Mouse (Mus musculus): Measurements from ENCODE around the gene Terb2.
A peak's percentile ranks its signal among the peaks of the same experiment; 100 is the strongest.
"Not testable (repeated sequence)": the region's sequence is repeated elsewhere in the genome, so short reads cannot be mapped to it uniquely, and the experiment has no call there.

Terb2 gene

GRCm38 (mm10) chr2:122162529-122162928 lies 23.5 kb upstream of the Terb2 start:
- DNase-seq = no peak

DNA sequence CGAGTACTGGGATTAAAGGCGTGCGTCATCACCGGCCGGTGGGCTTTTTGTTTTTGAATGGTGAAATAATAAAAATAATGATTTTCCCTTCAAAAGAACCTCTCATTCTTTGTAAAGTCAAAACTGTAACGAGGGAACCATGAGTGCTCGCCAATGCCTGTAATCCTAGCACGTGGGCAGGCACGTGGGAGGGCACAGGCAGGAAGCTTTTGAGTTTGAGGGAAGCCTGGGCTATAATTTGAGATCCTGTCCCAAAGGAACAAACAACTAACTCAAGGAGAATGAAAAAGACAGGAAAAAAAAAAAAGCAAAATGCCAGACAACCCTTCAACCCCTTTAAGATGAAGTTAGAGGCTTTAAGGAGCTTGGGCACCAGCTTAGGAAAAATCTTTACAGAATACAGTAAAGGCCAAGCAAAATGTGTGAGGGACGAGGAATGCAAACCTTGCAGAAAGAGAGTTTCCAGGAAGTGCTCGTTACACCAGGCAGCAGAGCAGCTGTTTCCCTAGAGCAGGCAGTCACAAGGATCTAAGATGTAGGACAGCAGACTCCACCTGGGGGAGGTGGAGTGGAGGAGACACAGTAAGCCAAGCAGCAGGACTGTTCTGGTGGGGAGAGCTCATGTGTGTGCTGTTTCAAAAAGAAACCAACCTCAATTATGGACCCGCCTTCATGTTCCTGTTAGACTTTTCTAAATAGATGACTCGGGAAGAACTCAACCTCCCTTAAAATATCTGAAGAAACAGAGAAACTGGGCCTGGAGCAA lies 22.5 kb upstream of the Terb2 start:
- no peak for DNase-seq

GRCm38 (mm10) chr2:122164293-122164692 lies 21.8 kb upstream of the Terb2 start:
- DNase-seq = no peak

GRCm38 (mm10) chr2:122171292-122171691 lies 14.8 kb upstream of the Terb2 start:
- DNase-seq = no peak

GRCm38 (mm10) chr2:122172188-122172587 lies 13.9 kb upstream of the Terb2 start:
- DNase-seq = no peak

GRCm38 (mm10) chr2:122180051-122180822 lies 5.8 kb upstream of the Terb2 start:
- DNase-seq = no peak

- DNase-seq = no peak
Observed at GRCm38 (mm10) chr2:122185086-122185485, 986 bp upstream of the Terb2 start.

GRCm38 (mm10) chr2:122186751-122187150 lies 679 bp downstream of the Terb2 start:
- no peak for DNase-seq

DNA sequence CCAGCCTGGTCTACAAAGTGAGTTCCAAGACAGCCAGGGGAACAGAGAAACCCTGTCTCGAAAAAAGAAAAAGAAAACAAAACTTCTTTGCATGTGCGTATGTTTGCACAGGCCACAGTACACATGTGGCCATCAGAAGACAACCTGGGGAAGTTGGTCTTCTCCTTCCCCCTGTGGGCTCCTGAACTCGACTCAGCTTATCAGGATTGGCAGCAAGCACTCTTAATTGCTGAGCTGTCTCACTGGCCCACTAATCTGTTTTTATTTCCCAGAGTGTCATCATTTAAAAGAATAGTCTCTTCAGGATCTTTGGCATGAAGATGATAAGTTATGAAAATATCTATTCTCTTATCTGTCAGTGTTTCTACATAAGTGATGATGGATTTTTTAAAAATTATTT lies 5.8 kb downstream of the Terb2 start:
- DNase-seq = no peak

DNA sequence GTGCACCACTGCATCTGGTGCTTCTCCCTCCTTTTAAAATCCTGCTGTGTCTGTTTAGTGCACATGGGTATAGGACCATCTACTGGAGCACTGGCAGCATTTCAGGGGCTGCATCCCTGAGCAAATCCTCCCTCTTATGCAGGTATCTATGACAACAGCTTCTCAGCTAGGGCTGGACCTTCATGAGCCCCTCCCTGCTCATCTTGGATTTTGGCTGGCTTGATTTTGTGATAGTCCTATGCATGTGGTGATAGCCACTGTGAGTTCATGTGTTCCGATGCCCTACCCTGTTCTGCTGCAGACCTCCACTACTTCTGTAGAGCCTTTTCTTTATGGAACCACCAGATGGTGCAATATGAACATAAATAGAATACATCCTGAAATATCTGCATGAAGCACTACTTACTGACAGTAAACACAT lies 8.4 kb downstream of the Terb2 start:
- DNase-seq = peak; percentile 23

- no peak for DNase-seq
Observed at GRCm38 (mm10) chr2:122201501-122201900, 15.4 kb downstream of the Terb2 start.

DNA sequence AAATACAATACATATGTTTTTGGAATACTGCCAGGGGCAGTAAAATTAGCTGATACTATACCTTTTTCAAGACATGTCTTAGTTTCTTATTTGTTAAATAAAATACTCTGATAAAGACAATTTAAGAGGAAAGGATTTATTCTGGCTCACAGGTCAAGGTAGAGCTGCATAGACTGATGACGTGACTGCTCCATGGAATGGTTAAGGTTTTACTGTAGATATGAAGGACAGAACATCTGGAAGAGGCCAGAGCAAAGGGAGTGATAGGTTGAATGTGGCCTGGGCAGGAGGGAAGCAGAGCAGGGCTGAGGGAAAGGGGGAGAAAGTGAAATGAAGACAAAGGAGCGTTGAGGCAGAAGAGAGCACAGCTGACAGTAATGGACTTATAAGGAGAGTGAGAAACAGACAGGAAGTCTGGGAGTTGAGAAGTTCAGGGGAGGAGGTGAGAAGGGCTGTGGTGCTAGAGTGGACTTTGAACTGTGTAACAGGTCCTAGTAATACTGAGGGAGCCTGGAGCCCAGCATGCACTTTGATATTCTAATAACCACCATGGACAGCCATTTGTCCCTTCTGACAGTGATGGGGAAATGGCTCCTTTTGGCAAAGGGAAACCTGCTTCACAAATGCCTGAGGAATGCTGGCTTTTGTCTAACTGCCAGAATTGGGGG lies 20.5 kb downstream of the Terb2 start:
- DNase-seq = no peak

DNA sequence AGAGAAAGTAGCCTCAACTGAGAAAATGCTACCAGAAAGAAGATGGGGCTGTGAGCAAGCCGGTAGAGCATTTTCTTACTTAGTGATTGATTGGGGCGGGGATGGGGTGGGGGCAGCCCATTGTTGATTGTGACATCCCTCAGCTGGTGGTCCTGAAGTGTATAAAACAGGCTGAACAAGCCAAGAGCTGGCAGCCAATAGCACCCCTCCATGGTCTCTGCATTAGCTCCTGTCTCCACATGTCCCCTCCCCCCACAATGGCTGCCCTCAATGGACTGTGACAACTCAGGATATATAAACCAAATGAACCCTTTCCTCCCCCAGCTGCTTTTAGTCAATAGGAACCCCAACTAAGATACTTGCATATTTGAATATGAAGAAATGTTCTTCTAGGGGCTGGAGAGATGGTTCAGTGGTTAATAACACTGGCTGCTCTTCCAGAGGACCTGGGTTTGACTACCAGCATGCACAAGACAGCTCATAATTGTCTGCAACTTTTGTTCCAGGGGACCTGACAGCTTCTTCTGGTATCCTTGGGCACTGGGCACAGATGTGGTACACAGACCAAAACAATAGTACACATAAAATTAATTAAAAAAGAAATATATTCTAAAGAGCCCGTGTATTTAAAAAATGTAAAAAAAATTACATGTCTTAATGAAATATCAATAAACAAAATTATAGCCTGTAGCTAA lies 24.6 kb downstream of the Terb2 start:
- no peak for DNase-seq

DNA sequence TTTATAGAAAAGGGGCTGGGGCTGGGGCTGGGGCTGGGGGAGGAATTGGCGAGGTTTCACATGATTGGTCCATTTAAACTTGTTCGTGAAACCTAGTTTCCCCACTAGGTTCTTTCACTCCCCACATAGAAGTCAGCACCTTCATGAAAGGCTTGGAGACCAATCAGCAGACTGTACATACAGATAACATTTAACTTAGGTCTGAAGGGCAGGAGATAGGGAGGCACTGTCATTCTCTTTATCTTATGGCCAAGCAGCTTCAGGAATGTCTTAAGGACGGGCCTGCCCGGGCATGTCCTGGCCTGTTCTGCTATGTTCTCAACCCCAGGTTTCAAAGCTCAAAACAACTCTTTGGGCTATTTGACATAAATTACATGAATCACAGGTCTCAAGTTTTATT lies 31.0 kb downstream of the Terb2 start:
- not testable (repeated sequence) for DNase-seq

- DNase-seq = no peak
Observed at GRCm38 (mm10) chr2:122218234-122218633, 32.2 kb downstream of the Terb2 start.

GRCm38 (mm10) chr2:122221378-122221777 lies 35.3 kb downstream of the Terb2 start:
- no peak for DNase-seq

DNA sequence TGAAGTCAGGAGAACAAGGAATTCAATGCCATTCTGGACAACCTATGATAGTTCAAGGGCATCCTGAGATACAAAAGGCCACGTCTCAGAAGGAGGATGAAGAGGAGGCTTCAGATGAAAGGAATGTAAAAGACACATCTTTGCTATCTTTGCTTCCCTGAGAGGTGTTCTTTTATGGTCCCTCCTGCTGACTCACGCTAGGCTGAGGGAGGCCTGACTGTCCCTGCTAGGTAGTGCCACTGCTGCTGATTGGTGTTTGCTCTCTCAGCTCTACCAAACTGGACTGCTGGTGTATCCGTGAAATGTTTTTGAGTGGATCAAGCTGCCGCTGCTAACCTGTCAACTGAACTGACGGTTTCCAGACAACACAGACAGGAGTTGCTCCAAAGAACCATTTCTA lies 35.7 kb downstream of the Terb2 start:
- DNase-seq = no peak

DNA sequence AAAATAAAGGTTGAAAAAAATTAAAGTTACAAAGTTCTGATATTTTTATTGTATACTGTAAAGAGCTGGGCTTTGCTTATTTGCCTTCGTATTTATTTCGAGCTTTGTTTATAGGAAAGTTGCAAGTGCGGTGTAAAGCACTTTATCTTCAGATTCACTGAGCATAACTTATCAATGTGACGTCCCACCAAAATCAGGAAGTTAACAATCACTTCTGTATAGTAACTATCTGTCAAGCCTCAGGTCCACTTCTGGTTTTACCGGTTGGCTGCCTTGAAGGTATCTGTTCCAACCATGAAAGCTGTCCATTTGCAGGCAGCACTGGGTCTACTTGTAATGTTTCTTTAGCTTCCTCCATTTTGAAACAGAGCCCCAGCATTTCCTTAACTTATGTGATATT lies 36.2 kb downstream of the Terb2 start:
- DNase-seq = no peak

DNA sequence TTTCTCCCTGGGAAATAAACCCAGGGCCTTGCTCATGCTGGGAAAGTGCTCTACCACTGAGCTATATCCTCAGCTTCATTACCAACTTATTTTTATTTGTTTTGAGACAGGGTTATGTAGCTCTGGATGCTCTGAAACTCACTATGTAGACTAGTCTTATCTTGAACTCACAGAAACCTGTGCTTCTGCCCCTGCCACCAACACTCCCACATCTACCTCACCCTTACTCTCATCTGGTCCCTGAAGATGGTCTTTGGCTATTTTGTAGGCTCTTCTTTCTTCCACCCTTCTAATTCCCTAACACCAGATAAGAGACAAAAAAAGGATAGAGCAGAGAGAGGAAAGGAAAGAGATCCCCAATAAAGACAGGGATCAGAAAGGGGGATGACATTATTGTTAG lies 37.6 kb downstream of the Terb2 start:
- no peak for DNase-seq

DNA sequence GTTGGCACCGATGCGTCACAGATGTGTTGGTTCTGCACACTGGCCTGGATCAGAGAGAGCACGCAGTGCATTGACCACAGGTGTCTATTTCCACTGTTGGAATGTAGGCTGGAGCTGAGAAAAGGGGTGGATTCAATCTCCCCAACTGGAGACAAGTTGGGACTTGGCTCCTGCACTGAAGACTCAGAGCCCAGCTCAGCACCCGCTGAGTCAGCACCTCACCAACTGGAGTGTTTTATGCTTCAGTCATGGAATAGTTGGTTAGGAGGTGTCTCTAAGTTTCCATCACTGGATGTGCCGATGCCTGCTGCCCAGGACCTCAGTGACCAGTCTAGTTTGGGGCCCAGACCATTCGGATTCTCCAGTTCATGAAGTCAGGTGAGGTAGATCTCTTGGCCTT lies 44.3 kb downstream of the Terb2 start:
- no peak for DNase-seq

DNA sequence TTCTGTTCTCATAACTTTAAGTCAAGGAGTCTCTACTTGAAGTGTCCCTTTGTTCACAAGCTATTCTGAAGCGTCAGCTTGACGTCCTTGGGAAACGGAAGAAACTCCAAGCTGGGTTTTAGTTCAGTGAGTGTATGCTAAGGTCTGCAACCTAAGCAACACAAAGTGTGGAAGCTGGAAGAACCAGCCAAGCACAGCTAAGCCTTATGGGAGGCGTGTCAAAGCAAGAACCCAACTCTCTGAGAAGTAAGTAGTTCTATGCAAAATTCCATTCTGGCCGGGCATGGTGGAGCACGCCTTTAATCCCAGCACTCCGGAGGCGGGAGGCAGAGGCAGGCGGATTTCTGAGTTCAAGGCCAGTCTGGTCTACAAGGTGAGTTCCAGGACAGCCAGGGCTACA lies 45.5 kb downstream of the Terb2 start:
- DNase-seq = no peak

DNA sequence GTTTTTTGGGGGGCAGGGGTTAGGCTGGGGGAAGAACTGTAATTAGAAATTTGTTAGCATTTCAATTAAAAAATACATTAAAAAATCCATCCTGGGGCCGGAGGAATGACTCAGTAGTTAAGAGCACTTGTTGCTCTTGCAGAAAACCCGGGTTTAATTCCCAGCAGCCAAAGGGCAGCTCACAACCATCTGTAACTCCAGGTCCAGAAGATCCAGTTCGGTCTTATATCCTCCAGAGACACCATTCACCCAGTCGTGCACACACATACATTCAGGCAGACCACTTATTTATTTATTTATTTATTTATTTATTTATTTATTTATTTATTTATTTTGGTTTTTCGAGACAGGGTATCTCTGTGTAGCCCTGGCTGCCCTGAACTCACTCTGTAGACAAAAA lies 47.3 kb downstream of the Terb2 start:
- no peak for DNase-seq
